11 mouse cellular contexts compared by ENCODE assay signal in genomic region chr4:47294544-47295070, GRCm38 (mm10). TPM values are rescaled to one million over a fixed set of nuclear protein-coding genes. Genes with fewer than 3 reads are reported as not detected.
DNase-seq lines count a peak whose midpoint lies in the region; ATAC-seq and TF ChIP-seq lines count a peak whose summit lies in the region.
"Had no signal": no experiment of that assay in that cellular context is flagged by ENCODE, and none has a peak within 500 bp of the region (broad histone marks: within the 10 kb centered on the region; RNA-seq: fewer than 3 reads in every experiment).

No protein-coding gene starts in this region.

- DNase-seq in heart, adult 2 months: no peak
- DNase-seq in heart, adult 9 months (ENCODE audit: low spot score in 2 of 2): no peak
- DNase-seq in hindbrain, embryonic 14.5 days (ENCODE audit: low spot score): no peak
- no peak for DNase-seq in thymus, postnatal 25 days
- no peak for DNase-seq in embryo, embryonic 11 days

- H3K79me2 ChIP-seq in heart, adult 2 months (replicated peaks; ENCODE audit: control insufficient read depth, insufficient read depth, low read length): no peaks in the 10 kb centered on the region

- H3K4me2 ChIP-seq in liver, embryonic 15.5 days: peak overlapping the region; percentile 72
- no peak overlapping the region for H3K4me2 ChIP-seq in hindbrain, embryonic 14.5 days (replicated peaks)
- H3K4me2 ChIP-seq: forebrain, embryonic 13.5 days; limb, embryonic 12.5 days; midbrain, embryonic 12.5 days had no signal

- peak overlapping the region; percentile 15 for H3K27ac ChIP-seq in heart, adult 2 months
- peak overlapping the region; percentile 93 for H3K27ac ChIP-seq in liver, embryonic 15.5 days (replicated peaks)
- no peak overlapping the region for H3K27ac ChIP-seq in hindbrain, embryonic 14.5 days
- H3K27ac ChIP-seq: forebrain, embryonic 13.5 days; limb, embryonic 12.5 days; midbrain, embryonic 12.5 days had no signal

- WGBS in heart, adult 2 months: 84% methylated on average over 7 of the region's 7 CpGs
- WGBS in liver, embryonic 15.5 days (ENCODE audit: insufficient replicate concordance): 18% methylated on average over 7 of the region's 7 CpGs
- WGBS in hindbrain, embryonic 14.5 days: 94% methylated on average over 7 of the region's 7 CpGs

- H3K9ac ChIP-seq in heart, adult 2 months (ENCODE audit: low read depth, low read length): no peak overlapping the region
- H3K9ac ChIP-seq in liver, embryonic 15.5 days: peak overlapping the region; percentile 55
- no peak overlapping the region for H3K9ac ChIP-seq in hindbrain, embryonic 14.5 days
- H3K9ac ChIP-seq: forebrain, embryonic 13.5 days; limb, embryonic 12.5 days; midbrain, embryonic 12.5 days had no signal

- TF ChIP-seq EP300 in heart, adult 2 months (IDR thresholded peaks at IDR 0.05; ENCODE audit: insufficient read depth, low read depth, low read length): no peak

- intact Hi-C loops in heart, adult 2 months (cut with DNase I): loop anchor here (5.0 kb wide), 1 partner anchor 103 kb away; no protein-coding TSS in a partner anchor

- no peaks in the 10 kb centered on the region for H3K27me3 ChIP-seq in heart, adult 2 months (ENCODE audit: control insufficient read depth, insufficient read depth, low read length)
- peaks cover 10% of the 10 kb centered on the region for H3K27me3 ChIP-seq in megakaryocyte, embryonic 14.5 days (replicated peaks)
- H3K27me3 ChIP-seq in liver, embryonic 15.5 days: no peaks in the 10 kb centered on the region
- no peaks in the 10 kb centered on the region for H3K27me3 ChIP-seq in hindbrain, embryonic 14.5 days (ENCODE audit: control insufficient read depth, insufficient read depth, low read length)
- H3K27me3 ChIP-seq: forebrain, embryonic 13.5 days; limb, embryonic 12.5 days; midbrain, embryonic 12.5 days had no signal

- peaks cover 5% of the 10 kb centered on the region for H3K4me1 ChIP-seq in heart, adult 2 months (ENCODE audit: control insufficient read depth, insufficient read depth, low read length)
- H3K4me1 ChIP-seq in megakaryocyte, embryonic 14.5 days: peaks cover 87% of the 10 kb centered on the region
- H3K4me1 ChIP-seq in liver, embryonic 15.5 days (replicated peaks): peaks cover 53% of the 10 kb centered on the region
- H3K4me1 ChIP-seq in hindbrain, embryonic 14.5 days (replicated peaks; ENCODE audit: control insufficient read depth, insufficient read depth, low read length): 0 out of 2 replicates have a peak, but pooled peaks cover 3% of the 10 kb centered on the region
- H3K4me1 ChIP-seq: forebrain, embryonic 13.5 days had no signal

- no peak for TF ChIP-seq CTCF in heart, adult 2 months (IDR thresholded peaks at IDR 0.05)

- no peaks in the 10 kb centered on the region for H3K36me3 ChIP-seq in heart, adult 2 months (ENCODE audit: control insufficient read depth, insufficient read depth, low read length)
- H3K36me3 ChIP-seq in megakaryocyte, embryonic 14.5 days (replicated peaks; ENCODE audit: low read length): peaks cover 27% of the 10 kb centered on the region
- H3K36me3 ChIP-seq in liver, embryonic 15.5 days (replicated peaks): no peaks in the 10 kb centered on the region
- no peaks in the 10 kb centered on the region for H3K36me3 ChIP-seq in hindbrain, embryonic 14.5 days (replicated peaks; ENCODE audit: control insufficient read depth, insufficient read depth)
- H3K36me3 ChIP-seq: limb, embryonic 12.5 days; midbrain, embryonic 12.5 days had no signal

- H3K9me3 ChIP-seq in megakaryocyte, embryonic 14.5 days: peaks cover 29% of the 10 kb centered on the region
- H3K9me3 ChIP-seq in liver, embryonic 15.5 days (replicated peaks): no peaks in the 10 kb centered on the region; the same call in 1 of the 2 replicates
- peaks cover 7% of the 10 kb centered on the region; the same call in 1 of the 2 replicates for H3K9me3 ChIP-seq in hindbrain, embryonic 14.5 days (ENCODE audit: control insufficient read depth, low read length)

- no peak overlapping the region for H3K4me3 ChIP-seq in heart, adult 2 months
- H3K4me3 ChIP-seq in megakaryocyte, embryonic 14.5 days (replicated peaks): peak overlapping the region; percentile 44
- peak overlapping the region; percentile 29 for H3K4me3 ChIP-seq in liver, embryonic 15.5 days (replicated peaks)
- H3K4me3 ChIP-seq in hindbrain, embryonic 14.5 days (replicated peaks; ENCODE audit: low read length): no peak overlapping the region
- H3K4me3 ChIP-seq: forebrain, embryonic 13.5 days; limb, embryonic 12.5 days; midbrain, embryonic 12.5 days had no signal

- no peak for ATAC-seq in megakaryocyte, adult 5-6 weeks (ENCODE audit: poor library complexity, severe bottlenecking)
- ATAC-seq in liver, embryonic 15.5 days (ENCODE audit: insufficient read depth): peak; percentile 88
- ATAC-seq in hindbrain, embryonic 14.5 days (ENCODE audit: low FRiP score): no peak
- ATAC-seq: forebrain, embryonic 13.5 days had no signal

- no peak for TF ChIP-seq POLR2A in heart, adult 2 months (IDR thresholded peaks at IDR 0.05; ENCODE audit: insufficient read depth, low read depth, low read length)

RNA-seq across cellular contexts. Expression of gene Tgfbr1, which starts 58.4 kb away (rescaled TPM):
- total RNA-seq in heart, adult 2 months (2021): 10 to 100 TPM; 13.8 to 14.2 TPM
- polyA plus RNA-seq in heart, adult 2 months (2012; rRNA removed): 5.1 and 10.7 TPM in 2 replicates
- 0.79 TPM in 1 of 2 replicates, not detected in the other for polyA plus RNA-seq in megakaryocyte, embryonic 14.5 days (2012; ENCODE audit: insufficient read depth, low replicate concordance)
- 22.9 and 25.3 TPM in 2 replicates for total RNA-seq in megakaryocyte, adult 5-6 weeks (2015)
- 27.8 and 32.9 TPM in 2 replicates for total RNA-seq in megakaryocyte, adult 5-6 weeks (2017)
- polyA plus RNA-seq in liver, embryonic 15.5 days (2015; fragmentation: Nextera tagmentation; extraction: Ambion mirVana): 4.4 and 4.9 TPM in 2 replicates
- 40.1 and 41.4 TPM in 2 replicates for polyA plus RNA-seq in hindbrain, embryonic 14.5 days (2014; fragmentation: Nextera tagmentation; extraction: Ambion mirVana)

Comparison
In these comparisons a context has a peak if more than half of its experiments do, and no peak if none do; other contexts are left out.
1. H3K4me3 ChIP-seq: peak in megakaryocyte, embryonic 14.5 days (single experiment) and liver, embryonic 15.5 days (single experiment); none in heart, adult 2 months (single experiment) and hindbrain, embryonic 14.5 days (single experiment).